Mouse (Mus musculus) bone marrow, adult 2 months (tissue): ENCODE results near the gene Fgfr2.

ENCODE experiments used
- CTCF ChIP-seq: fragments of 200-500 bp; IDR thresholded peaks from 2 replicates; pipeline ENCODE4 v1.5.1; 2011; ENCODE audit warnings: low read length, control low read depth; ENCODE audit not compliant: control insufficient read depth, insufficient read depth
- POLR2A ChIP-seq: fragments of 200-500 bp; IDR thresholded peaks from 2 replicates; pipeline ENCODE4 v1.6.1; 2011; ENCODE audit warnings: low read depth, mild to moderate bottlenecking, control low read depth, low read length, borderline replicate concordance; ENCODE audit not compliant: control insufficient read depth

DNA sequence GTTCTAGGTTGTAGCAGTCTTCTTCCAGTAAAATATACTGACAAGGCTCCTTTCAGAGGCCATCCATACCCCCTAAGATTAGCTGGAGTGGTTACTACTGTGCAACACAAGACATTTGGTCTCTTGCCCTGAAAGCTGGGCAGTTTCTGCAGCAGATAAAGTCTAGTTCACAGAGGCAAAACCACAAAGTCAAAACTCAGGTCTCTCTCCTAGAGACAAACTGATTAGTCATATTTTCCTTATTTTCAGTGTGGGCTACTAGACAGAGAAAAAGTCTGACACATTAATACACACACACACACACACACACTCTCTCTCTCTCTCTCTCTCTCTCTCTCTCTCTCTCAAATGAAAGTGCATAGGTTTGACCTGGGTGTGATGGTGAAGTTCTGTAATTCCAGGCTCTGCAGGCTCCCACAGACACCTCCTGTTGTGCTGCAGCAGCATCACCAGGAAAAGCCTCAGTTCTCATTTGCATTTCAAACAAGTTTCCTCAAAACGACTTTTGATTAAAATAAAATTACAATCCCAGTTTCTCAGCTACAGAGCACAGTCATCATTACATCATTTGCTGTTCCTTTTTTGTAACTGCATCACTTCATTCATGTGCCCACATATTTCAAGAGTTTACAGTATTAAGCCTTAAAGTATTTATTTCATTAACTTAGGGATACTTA is 298.7 kb downstream of the Fgfr2 start:
- TF ChIP-seq POLR2A, result no peak
- TF ChIP-seq CTCF, result no peak
